Mouse (Mus musculus) spleen, adult 12 weeks (tissue): ENCODE data around the gene St5.

Source experiments
- DNase-seq: peaks from one replicate; pipeline ENCODE4 v3.0.0; 2022; ENCODE audit warnings: low spot score

St5 gene

DNA sequence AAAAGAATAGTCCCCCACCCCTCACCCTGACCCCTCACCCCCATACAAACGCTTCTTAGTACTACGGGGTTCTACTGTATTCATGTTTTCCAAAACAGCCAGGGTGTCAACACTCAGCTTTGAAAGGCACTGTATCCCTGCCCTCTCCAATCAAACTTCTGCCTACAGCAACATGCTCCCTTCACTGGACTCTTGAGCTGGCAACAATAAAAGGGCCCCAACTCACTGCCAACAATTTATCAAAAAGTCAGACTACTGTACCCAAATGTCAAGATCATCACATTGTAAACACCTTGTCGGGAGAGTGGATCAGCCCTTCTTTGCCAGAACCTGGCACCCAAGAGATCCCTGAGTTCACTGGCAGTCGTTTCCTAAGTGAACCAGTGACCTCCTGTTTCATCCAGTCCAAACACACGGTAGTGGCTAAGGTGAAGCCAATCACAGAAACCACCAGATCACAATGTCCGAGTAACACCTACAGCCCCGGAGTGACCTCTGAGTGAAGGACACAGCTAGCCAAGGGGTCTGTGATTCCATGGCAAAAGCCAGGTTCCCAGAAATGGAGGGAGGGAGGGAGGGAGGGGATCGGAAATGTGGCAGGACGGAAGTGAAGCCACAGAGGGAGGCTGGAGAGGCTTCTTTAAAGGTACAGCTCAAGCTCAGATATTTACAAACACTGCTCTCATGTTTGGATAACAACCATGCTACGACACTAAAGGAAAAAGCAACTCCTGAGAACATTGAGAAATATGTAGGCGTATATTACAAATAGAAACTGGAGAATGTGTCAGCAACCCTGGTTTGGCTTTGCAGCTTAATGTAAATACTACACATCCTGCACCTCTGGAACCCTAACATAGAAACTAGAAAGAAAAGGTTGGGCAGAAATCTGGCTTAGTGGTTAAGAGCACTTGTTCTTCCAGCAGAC, 136.3 kb downstream of the St5 start:
- DNase-seq = no peak

DNA sequence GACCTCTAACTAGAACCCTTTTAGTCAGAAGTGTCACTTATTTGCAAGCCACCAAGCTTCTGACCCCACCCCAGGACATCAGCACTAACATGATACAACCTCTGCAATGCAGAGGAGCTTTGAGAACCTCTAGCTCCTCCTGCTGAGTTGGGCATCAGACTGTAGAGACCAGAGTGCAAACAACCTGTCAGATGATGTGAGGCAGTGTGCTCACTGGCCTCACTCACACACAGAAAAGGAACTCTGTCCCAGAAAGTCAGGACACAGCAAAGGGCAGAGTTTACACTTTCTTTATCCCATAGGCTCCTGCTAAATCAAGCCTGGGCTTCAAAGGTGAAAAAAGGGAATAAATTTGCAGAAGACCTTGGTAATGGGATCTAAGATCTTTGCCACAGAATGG, 137.1 kb downstream of the St5 start:
- DNase-seq = no peak

DNA sequence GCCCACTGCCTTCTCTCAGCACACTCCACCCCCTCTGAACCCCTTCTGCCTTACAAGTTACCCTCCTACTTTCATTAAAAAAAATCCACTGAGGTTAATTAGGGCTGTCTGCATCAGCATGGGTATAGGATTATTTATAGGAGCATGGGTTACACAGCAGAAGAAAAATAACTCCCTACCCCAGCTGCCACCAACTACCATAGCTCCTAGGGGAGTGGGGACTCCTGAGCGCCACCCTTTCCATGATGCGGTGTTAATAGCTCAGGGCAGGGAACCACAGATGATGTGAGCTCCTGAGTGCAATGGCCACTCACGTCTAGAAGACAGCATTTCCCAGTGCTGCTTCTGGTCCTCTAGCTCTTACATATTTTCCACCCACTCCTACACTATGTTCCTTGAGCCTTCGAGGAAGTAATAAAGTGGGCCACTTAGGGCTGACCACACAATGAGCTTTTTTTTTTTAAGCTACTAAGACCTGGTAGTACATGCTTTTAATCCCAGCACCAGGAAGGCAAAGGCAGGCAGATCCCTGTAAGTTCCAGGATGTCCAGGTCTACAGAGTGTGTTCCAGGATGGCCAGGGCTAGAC, 139.5 kb downstream of the St5 start:
- no peak for DNase-seq

DNA sequence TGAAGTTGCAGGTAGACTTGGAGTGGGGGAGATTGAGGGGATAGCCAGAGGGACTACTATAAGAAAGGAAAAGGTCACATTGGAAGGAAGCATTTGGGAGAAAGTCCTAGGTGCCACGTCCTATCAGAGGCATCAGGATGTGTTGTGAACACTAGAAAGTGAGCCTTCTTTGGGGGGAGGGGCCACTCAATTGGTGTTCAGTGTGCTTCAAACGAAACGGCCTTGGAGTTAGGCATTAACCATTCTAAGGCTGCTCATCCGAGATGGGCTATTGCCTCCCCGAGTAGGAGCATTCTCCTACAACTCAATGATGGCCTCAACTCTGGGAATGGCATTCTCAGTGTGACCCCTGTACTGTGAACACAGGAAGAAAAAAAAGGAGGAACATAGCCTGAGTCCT, 140.7 kb downstream of the St5 start:
- no peak for DNase-seq

DNA sequence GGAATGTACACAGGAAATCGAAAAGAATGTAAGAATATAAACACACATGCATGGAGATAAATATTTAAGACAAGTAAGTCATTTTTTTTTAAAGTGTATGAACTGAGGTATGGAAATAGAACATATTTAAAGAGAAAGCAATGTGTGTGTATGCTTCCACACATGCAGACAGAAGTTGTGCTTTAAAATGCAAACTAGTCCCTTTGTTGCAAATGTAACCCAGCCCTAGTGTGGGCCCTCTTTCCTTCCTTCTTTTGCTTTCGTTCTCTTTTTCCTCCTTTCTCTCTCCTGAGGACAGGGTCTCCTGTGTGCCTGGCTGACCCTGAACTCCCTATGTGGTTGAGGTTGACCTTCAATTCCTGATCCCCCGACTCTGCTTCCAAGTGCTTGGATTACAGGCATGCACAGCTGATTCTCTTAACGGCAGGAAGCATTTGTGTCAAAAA, 141.2 kb downstream of the St5 start:
- DNase-seq = no peak

DNA sequence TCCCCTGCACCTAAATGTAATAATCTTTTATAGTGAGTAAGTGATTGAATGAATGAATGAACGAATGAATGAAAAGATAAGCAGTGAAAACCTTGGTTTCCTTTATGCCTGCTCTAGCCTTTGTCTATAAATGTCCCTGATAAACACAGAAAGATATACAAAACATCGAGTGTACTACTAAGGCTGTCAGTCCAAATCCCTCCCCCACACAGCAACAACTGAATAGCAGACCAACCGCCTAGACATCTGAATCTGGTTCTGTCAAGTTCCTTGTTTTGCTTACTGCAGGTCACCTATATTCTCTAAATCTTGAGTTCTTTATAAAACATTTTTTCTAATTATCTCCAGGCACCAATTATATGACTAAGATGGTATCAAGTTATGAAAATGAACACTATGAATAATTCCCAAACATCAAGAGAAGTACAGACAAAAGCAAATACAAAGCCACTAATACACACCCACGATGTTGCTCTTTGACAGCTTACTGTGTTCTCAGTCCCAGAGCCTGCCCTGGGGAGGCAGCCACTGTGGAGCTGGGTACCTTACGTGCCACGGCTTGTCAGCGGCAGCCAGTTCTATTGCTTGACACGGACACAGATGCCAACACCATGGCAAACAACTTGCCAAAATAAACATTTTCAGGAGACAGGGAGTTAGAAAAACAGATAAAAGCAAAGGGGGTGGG, 141.8 kb downstream of the St5 start:
- DNase-seq = no peak

DNA sequence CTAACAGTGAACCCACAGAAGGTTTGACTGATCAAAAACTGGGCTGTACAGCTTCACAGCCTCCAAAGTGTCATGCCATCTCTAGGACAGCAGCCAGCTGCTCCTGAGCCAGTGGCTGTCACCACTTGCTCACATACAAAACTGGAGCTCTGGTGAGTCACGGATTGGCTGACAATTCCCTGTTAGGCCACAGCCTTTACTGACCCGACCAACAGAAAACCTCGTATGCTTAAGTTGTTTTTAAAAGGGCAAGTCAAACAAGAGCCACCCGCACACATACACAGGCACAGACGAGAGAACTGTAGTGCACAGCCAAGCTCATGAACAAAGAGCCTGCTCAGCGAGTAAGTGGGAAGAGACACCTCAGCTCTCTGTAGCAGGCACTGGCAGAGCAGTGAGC, 143.9 kb downstream of the St5 start:
- no peak for DNase-seq

DNA sequence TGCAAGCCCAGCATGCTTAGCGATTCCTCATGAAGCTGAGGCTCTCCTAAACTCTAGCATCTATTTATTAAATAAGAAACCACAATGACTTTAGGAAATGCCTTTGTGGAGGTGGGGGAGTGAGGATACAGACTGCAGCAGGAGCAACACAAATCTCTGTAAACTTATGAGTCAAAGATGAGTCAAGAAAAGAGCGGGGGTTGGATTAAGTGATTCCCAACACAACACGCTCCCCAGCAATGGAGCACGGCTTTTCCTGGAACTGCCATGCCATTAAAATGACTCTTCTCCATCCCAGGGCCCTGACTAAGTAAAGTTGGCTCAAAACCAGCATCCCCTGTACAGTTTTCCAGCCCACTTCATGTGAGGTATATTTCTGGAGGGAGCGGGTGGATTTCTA, 156.7 kb downstream of the St5 start:
- no peak for DNase-seq

DNA sequence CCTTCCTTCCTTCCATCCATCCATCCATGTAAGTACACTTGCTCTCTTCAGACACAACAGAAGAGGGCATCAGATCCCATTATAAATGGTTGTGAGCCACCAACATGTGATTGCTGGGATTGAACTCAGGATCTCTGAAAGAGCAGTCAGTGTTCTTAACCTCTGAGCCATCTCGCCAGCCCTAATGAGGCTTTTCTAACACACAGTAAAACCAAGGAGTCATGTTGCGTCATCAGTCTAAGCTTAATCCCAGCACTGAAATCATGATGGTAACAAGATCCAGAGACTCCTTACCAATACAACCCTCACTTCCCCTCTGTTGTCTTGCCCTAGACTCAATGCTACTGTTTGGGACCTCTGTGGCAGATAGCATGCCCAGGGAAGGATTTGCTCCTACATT, 157.2 kb downstream of the St5 start:
- no peak for DNase-seq

DNA sequence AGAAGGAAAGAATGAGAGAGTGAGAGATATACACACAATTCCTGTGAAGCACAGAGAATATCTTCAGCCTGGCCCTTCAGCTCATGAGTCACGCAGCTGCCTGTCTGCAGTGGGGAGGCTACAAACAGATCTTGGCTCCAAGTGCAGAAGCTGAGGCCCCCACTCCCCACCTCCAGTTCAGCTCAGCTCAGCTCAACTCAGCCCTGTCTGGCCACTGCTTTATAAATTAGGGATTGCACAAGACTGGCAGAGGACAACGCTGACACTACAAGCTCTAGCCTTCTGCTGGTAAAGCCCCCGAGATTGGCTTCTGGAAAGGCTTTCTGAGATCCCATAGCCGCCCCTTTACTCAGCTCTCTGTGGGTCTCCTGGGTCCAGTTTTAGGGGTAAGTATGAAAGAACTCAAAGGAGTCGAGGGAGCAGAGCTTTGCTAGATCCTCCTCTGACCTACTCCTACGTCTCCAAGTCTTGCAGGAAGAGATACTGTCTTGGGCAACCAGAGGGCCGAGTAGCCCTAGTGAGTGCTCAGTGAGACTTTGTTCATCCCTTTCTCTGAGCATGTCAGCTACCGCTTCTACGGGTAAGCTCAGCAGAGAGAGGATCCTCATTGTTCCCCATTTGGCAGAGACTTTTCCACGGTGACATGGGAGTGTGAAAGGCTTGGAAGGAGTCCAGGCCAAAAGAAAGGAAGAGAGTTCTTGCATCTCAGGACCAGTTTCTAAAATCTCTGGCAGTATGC, 158.0 kb downstream of the St5 start:
- DNase-seq = no peak

DNA sequence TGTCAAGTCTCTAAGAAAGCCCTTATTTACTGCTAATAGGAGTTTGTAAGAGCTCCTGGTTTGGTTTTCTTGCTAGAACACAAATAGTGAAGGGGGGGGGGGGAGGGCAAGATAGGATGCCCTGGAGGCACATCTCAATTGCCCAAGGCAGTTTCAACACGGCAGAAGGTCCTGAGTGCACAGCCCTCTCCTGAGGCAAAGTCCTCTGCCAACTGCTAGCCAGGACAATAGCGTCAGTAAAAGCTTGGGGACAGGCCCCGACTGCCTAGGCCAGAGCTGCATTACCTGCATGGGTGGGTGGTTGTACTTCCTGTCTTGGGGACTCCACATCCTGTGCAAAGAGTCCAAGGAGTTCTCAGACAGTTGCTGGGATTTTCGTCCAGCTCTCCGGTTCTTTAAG, 158.6 kb downstream of the St5 start:
- DNase-seq = no peak

DNA sequence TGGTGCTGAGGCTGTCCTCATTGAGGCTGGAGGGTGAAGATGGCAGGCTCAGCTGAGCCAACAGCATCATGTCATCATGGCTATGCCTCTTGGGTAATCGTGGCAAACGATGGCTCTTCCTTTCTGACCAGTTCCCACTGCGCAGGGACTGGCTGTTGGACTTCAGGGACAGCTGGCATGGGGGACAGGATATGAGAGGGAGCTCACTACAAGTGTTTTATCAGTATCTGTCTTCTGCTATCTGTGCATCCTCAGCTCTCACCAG, 161.1 kb downstream of the St5 start:
- DNase-seq = no peak

DNA sequence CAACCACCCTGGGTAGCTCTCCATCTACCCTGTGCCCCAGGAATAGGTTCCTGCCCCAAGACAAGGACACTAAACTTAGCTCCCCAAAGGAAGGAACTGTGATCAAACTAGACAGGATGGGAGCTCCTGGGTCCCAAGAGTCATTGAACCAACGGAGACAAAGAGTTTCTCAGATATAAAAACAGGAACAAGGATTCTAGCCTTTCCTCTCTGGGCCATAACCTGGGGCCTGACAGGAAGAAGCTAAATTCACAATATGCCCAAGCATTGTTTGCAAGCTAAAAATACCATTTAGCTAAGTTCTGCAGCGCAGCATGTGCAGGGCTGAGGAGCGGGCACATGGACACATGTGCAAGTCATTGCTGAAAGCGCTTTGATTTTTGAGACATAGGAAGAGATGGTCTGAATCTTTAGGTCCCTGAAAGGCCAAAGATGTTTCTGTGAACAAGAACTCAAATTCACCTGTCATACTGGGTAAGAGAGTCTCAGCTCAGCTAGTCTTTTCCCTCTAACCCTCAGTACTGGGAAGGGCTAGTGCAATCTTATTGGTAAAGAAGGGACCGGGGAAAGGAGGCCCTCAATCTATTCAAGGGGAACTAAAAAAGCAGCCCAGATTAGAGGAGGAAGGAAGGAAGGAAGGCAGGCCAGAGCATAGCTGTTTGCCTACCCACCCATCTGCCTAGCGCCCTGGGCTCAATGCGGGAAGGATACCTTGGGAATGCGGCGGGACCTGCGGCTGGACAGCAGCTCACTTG, 161.6 kb downstream of the St5 start:
- no peak for DNase-seq

DNA sequence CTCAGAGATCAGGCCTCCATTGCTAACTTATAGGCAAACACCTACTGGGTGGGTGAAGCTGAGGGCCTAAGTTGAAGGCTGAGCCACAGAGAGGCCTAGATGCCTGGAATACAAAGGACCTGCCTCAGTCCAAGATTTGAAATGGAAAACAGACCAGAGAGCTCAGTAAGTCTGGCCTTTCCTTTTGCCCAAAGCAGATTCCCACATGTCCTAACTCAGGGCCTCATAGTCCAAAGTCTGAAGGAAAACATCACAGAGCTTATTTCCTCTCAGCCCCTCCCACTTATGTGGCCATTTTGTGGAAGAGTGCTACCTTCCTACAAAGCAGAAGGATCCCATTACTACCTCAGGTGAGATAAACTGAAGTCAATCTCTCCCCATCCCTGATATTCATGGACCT, 162.5 kb downstream of the St5 start:
- no peak for DNase-seq

DNA sequence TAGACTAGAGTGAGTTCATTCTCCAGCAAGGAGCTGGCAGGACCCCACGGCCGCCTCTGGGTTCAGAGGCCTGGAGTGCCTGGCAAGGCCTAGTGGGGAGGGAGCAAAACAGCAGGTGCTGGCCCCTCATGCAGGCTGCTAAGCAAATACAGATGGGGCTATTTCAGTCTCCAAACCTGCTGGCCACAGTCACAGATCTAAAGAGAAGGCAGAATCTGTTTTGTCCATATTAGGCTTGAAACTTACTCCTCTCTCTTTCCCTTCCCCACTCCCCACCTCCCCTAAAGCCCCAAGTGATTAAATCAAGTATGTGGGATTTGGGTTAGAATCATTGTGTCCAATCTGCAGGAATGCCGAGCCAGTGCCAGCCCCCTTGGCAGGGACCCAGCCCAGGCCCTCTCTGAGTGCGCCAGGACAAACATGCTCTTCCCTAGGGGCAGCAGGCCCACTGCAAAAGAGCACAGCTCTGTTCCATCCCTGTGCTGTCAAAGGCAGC, 166.9 kb downstream of the St5 start:
- DNase-seq = no peak

DNA sequence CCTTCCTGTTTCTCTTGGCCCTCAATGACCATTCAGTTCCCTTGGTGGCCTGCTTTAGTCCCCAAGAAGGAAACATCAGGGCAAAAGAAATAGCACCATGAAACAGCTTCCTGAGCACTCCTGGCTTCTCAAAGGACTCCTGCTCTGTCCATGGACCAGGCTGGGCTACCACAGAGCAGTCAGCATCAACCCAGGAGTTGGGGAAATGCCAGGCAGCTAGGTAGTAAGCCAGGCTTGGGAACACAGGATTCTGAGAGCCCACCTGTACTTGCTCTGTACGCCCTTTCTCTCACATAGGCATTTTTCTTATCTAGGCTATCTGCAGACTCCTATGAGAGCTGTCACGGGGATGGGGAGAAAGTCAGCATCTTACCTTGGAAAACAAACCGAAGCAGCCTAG, 168.5 kb downstream of the St5 start:
- DNase-seq = no peak

DNA sequence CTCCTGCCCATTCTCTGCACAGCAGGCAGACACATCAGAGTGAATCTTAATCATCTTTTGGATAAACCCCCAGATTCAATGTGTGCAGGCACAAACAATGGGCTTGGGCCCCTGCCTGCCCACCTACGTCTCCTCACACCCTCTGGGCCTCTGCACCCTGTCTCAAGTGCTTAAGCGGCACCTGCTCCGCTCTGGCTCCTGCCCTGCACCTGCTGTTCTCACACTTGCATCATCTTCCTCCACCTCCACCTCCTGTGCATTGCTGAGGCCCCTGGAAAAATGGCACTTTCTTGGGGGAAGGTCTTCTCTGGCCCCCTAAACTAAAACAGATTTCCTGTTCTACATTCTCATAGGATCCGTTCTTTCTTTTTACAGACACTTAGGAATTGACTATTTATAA, 169.5 kb downstream of the St5 start:
- DNase-seq = no peak

DNA sequence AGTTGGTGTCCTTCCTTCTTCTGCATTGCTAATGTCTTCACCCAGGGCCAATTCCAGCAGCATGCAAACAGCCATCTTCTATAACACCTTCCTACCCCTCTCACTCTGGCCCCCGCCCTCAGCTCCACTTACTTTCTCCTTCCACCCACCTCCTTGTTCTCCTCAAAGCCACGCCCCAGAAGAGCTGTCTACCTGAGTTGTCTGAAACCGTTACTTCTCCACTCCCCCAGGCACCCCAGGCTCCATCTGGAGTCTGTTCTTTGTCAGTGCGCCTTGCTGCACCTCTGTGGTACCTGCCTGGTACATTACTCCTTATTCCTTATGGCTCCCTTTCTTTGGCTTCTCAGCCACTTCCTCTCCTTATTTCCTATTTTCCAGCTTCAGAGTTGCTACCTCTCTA, 170.3 kb downstream of the St5 start:
- DNase-seq = no peak

DNA sequence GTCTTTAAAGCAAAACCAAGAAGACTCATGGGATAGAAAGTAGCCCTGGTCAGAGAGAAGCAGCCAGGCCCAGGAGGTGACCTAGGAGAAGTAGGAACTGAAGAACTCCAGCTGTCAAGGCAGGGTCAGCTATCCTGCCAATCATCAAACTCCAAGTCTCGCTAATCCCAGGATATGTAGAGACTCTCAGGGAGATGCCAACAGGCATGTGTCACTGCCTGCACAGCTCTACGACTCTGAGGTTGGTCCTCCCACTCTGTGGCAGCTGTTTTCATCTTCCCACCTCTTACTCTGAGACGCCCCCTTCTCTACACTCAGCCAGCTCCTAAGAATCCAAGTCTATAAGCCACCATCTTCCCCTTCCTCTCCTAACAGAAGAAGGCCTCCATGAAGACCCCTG, 170.7 kb downstream of the St5 start:
- no peak for DNase-seq

DNA sequence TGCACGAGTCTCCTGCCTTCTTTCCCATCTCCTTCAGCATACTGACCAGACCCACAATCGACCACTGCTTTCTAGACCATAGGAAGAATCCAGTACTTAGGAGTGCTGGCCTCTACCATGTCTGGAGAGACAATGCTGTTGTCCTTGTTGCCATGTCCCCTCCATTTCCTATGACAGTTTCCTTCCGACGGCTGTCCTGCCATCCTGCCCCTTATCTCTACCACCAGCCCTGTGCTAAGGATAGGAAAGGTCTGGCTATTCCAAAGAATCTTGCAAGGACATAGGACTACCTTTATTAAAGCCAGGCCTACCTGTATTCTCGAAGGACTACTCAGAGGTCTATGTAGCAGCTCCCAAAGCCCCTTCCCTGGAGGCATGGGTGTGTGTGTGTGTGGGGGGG, 171.9 kb downstream of the St5 start:
- DNase-seq = no peak

DNA sequence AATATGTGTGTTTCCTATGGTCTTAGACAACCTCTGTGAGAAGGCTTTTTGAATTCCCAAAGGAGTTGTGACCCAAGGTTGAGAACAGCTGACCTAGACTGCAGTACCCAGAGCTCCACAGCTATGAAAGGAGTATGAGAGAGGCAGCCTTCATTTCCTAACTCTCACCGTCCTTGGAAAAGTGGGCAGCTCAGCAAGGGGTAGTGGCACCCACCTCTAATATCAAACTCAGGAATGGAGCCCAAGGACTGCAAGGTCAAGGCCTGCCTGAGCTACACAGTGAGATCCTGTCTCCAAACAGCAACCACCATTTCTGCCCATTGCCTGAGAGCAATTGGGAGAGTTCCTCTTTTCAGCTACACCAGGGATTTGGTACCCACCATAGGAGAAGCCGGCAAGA, 173.7 kb downstream of the St5 start:
- DNase-seq = no peak

DNA sequence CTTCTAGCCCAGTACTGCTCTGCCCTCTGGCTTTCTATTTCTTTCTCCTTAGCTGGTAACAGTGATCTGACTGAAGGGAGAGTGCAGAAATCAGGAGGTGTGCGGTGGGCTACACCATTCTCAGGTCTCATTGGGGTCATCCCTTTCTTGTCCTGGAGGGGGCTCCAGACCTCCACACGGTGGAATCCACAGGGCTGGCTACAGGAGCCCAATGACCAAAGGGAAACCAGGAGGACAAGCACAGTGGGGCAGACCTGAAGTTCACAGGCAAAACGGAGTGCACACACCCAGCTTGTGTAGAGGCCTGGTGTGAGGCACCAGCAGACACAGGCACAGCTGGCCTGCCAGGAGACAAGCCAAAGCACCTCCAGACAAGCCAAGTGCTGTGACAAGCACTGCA, 175.0 kb downstream of the St5 start:
- no peak for DNase-seq
